In the genomic region with DNA sequence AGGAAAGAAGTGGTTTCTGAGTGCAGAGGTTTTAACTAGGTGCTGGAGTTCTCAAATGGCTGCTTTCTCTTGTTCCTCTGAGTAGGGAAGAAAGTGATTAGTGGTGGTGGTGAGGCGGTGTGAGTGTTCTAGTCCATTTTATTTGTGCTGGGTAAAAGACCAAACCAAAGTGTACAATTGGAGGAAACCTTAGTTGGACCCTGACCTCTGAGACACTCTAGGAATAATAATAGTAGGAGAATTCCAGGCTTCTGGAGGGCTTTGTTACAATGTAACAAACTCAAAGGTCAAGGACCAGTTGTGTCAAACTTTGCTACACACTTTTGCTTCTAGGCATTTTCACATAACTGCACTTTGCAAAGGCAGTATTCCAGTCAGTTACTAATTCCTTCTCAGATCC, we compare ENCODE assay signal across 19 mouse cellular contexts. TPM values are rescaled to one million over a fixed set of nuclear protein-coding genes. Genes with fewer than 3 reads are reported as not detected.
DNase-seq lines count a peak whose midpoint lies in the region; ATAC-seq and TF ChIP-seq lines count a peak whose summit lies in the region.
"Had no signal": no experiment of that assay in that cellular context is flagged by ENCODE, and none has a peak within 500 bp of the region (broad histone marks: within the 10 kb centered on the region; RNA-seq: fewer than 3 reads in every experiment).

No protein-coding gene starts in this region.

- peak; percentile 64 for ATAC-seq in intestine, postnatal 0 days
- ATAC-seq in kidney, embryonic 15.5 days (replicated peaks; ENCODE audit: low FRiP score) = no peak
- no peak for ATAC-seq in hindbrain, embryonic 16.5 days
- ATAC-seq: forebrain, embryonic 16.5 days had no signal

- DNase-seq in kidney, adult 11 months = peak; percentile 36
- no peak for DNase-seq in kidney, postnatal 4 days
- peak; percentile 30 to 75 for DNase-seq in kidney, postnatal 36 days
- DNase-seq in right cerebral cortex, postnatal 25 days = no peak
- DNase-seq: adrenal gland, postnatal 14 days; cerebellum, adult 11-12 months; cerebellum, adult 9-10 months; cerebellum, postnatal 25 days; gastrocnemius, postnatal 10 days; heart, adult 18-20 months; heart, postnatal 14 days had no signal

- no peaks in the 10 kb centered on the region for H3K27me3 ChIP-seq in intestine, postnatal 0 days (replicated peaks; ENCODE audit: control insufficient read depth, insufficient read depth, low read length)
- H3K27me3 ChIP-seq in kidney, embryonic 15.5 days = no peaks in the 10 kb centered on the region
- H3K27me3 ChIP-seq in hindbrain, embryonic 16.5 days (replicated peaks; ENCODE audit: control insufficient read depth, insufficient read depth, low read length) = no peaks in the 10 kb centered on the region
- H3K27me3 ChIP-seq: embryonic facial prominence, embryonic 13.5 days; forebrain, embryonic 12.5 days; heart, embryonic 15.5 days had no signal

- no peak overlapping the region for H3K4me3 ChIP-seq in intestine, postnatal 0 days (ENCODE audit: low read depth, low read length)
- no peak overlapping the region for H3K4me3 ChIP-seq in kidney, embryonic 15.5 days (replicated peaks)
- H3K4me3 ChIP-seq in hindbrain, embryonic 16.5 days (ENCODE audit: low read length) = no peak overlapping the region
- H3K4me3 ChIP-seq: embryonic facial prominence, embryonic 13.5 days; forebrain, embryonic 12.5 days; heart, embryonic 15.5 days had no signal

- 59% methylated on average over 1 of the region's 1 CpGs for WGBS in intestine, postnatal 0 days
- 79% methylated on average over 1 of the region's 1 CpGs for WGBS in kidney, embryonic 15.5 days
- 89% methylated on average over 1 of the region's 1 CpGs for WGBS in hindbrain, embryonic 16.5 days

- H3K4me1 ChIP-seq in intestine, postnatal 0 days (replicated peaks; ENCODE audit: control insufficient read depth, insufficient read depth, low read length) = no peaks in the 10 kb centered on the region
- H3K4me1 ChIP-seq in kidney, embryonic 15.5 days = 0 out of 2 replicates have a peak, but pooled peaks cover 5% of the 10 kb centered on the region
- H3K4me1 ChIP-seq in hindbrain, embryonic 16.5 days (ENCODE audit: control insufficient read depth, insufficient read depth, low read depth, low read length) = peaks cover 5% of the 10 kb centered on the region; the same call in 1 of the 2 replicates
- H3K4me1 ChIP-seq: forebrain, embryonic 12.5 days; heart, embryonic 15.5 days had no signal

- H3K9ac ChIP-seq in intestine, postnatal 0 days (ENCODE audit: low read depth, low read length) = no peak overlapping the region
- H3K9ac ChIP-seq in kidney, embryonic 15.5 days = no peak overlapping the region
- no peak overlapping the region for H3K9ac ChIP-seq in hindbrain, embryonic 16.5 days (ENCODE audit: low read depth, low read length)
- H3K9ac ChIP-seq: embryonic facial prominence, embryonic 13.5 days; forebrain, embryonic 12.5 days; heart, embryonic 15.5 days had no signal

- no peak overlapping the region for H3K4me2 ChIP-seq in intestine, postnatal 0 days (replicated peaks; ENCODE audit: low read depth)
- H3K4me2 ChIP-seq in kidney, embryonic 15.5 days = no peak overlapping the region
- H3K4me2 ChIP-seq in hindbrain, embryonic 16.5 days (ENCODE audit: low read length) = no peak overlapping the region
- H3K4me2 ChIP-seq: embryonic facial prominence, embryonic 13.5 days; forebrain, embryonic 12.5 days; heart, embryonic 11.5 days; heart, embryonic 15.5 days had no signal

- peaks cover 13% of the 10 kb centered on the region; the same call in 1 of the 2 replicates for H3K36me3 ChIP-seq in intestine, postnatal 0 days (ENCODE audit: control insufficient read depth, insufficient read depth)
- H3K36me3 ChIP-seq in kidney, embryonic 15.5 days = no peaks in the 10 kb centered on the region
- H3K36me3 ChIP-seq in hindbrain, embryonic 16.5 days (ENCODE audit: control insufficient read depth, insufficient read depth, low read length) = no peaks in the 10 kb centered on the region
- H3K36me3 ChIP-seq: embryonic facial prominence, embryonic 13.5 days; forebrain, embryonic 12.5 days; heart, embryonic 15.5 days had no signal

- H3K27ac ChIP-seq in intestine, postnatal 0 days (ENCODE audit: low read depth, low read length) = no peak overlapping the region
- H3K27ac ChIP-seq in kidney, embryonic 15.5 days = peak overlapping the region; percentile 33; the same call in 1 of the 2 replicates
- H3K27ac ChIP-seq in hindbrain, embryonic 16.5 days (ENCODE audit: low read depth, low read length) = no peak overlapping the region
- H3K27ac ChIP-seq: embryonic facial prominence, embryonic 13.5 days; forebrain, embryonic 12.5 days; heart, embryonic 15.5 days had no signal

- no peak for TF ChIP-seq CTCF in intestine, postnatal 0 days (IDR thresholded peaks at IDR 0.05; ENCODE audit: low read depth)

- no peaks in the 10 kb centered on the region for H3K9me3 ChIP-seq in intestine, postnatal 0 days (ENCODE audit: control insufficient read depth)
- H3K9me3 ChIP-seq in kidney, embryonic 15.5 days (replicated peaks) = no peaks in the 10 kb centered on the region
- no peaks in the 10 kb centered on the region for H3K9me3 ChIP-seq in hindbrain, embryonic 16.5 days (ENCODE audit: control insufficient read depth, low read length)
- H3K9me3 ChIP-seq: embryonic facial prominence, embryonic 13.5 days; forebrain, embryonic 12.5 days; heart, embryonic 15.5 days had no signal

RNA-seq across cellular contexts. Expression of gene Rfk, which starts 42.8 kb away (rescaled TPM):
- polyA plus RNA-seq in intestine, postnatal 0 days (2015; fragmentation: Nextera tagmentation; extraction: Ambion mirVana) = 484 and 527 TPM in 2 replicates
- polyA plus RNA-seq in kidney, embryonic 15.5 days (2015; fragmentation: Nextera tagmentation; extraction: Ambion mirVana) = 76.8 and 85.6 TPM in 2 replicates
- polyA plus RNA-seq in hindbrain, embryonic 16.5 days (2015; fragmentation: Nextera tagmentation; extraction: Ambion mirVana) = 84.5 and 88.6 TPM in 2 replicates

Comparison
In these comparisons a context has a peak if more than half of its experiments do, and no peak if none do; other contexts are left out.
1. DNase-seq: peak in kidney, adult 11 months (single experiment) and kidney, postnatal 36 days (2 of 2); none in kidney, postnatal 4 days (0 of 2) and right cerebral cortex, postnatal 25 days (single experiment).